In the genomic region with DNA sequence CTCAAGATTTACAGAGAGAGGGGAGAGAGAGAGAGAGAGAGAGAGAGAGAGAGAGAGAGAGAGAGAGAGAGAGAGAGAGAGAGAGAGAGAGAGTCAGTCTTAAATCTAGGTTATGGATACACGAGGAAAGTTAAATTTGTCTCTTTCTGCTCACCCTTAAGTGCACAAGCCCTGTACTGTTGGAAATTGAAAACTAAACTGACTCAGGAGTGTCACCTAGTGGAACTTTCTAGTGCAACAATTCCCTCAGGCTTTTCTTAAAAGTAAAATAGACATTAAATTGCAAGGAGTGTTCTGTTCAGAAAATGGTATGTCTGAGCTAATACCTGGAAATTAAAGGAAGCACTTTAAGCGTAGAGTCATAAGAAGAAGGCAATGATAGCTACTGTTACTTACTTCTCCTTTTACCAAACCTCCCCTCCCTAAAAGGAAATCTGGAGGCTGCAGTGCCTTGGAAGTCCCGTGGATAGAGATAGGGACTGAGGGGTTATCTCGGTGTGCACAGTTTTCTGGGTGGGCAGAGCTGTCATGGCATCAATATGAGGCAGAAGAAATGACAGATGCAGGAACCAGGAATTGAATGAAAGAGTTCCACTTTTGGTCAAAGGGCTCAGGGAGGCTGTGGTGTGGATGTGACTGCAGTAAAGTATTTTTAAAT, we compare ENCODE assay signal across 10 mouse cellular contexts.
DNase-seq lines count a peak whose midpoint lies in the region; TF ChIP-seq lines count a peak whose summit lies in the region.
"Had no signal": no experiment of that assay in that cellular context is flagged by ENCODE, and none has a peak within 500 bp of the region (broad histone marks: within the 10 kb centered on the region; RNA-seq: fewer than 3 reads in every experiment).

No protein-coding gene starts in this region.

- peak; percentile 18 for TF ChIP-seq RAD21 in MEL (IDR thresholded peaks at IDR 0.05; ENCODE audit: low read depth, low read length)

- H3K27ac ChIP-seq in left cerebral cortex, adult 2 months = no peak overlapping the region
- H3K27ac ChIP-seq in MEL (ENCODE audit: control insufficient read depth, low read depth, low read length) = no peak overlapping the region
- H3K27ac ChIP-seq: heart, embryonic 13.5 days had no signal

- intact Hi-C loops in left cerebral cortex, adult 2 months (cut with DNase I) = loop anchor here (2.0 kb wide), 1 partner anchor 388 kb away; no protein-coding TSS in a partner anchor

- no peak for TF ChIP-seq POLR2A in MEL (IDR thresholded peaks at IDR 0.05; ENCODE audit: control insufficient read depth in 1 of 2, insufficient read depth in 1 of 2, low read depth in 1 of 2, low read length in 2 of 2, poor library complexity in 1 of 2)

- no peaks in the 10 kb centered on the region for H3K36me3 ChIP-seq in MEL (ENCODE audit: control insufficient read depth in 1 of 2, insufficient read depth in 2 of 2, low read length in 2 of 2)
- H3K36me3 ChIP-seq: heart, embryonic 13.5 days had no signal

- H3K27me3 ChIP-seq in MEL (ENCODE audit: control insufficient read depth in 1 of 2, insufficient read depth in 2 of 2, low read length in 2 of 2) = no peaks in the 10 kb centered on the region; a peak in 1 of 4 replicates
- H3K27me3 ChIP-seq: heart, embryonic 13.5 days had no signal

- no peaks in the 10 kb centered on the region for H3K79me2 ChIP-seq in MEL (ENCODE audit: control insufficient read depth, insufficient read depth, low read length, poor library complexity)

- no peak for TF ChIP-seq EP300 in MEL (IDR thresholded peaks at IDR 0.05; ENCODE audit: low read depth in 1 of 2, low read length in 2 of 2)

- DNase-seq in left cerebral cortex, adult 2 months (ENCODE audit: extremely low spot score in 1 of 2, low spot score in 2 of 2) = no peak
- no peak for DNase-seq in left cerebral cortex, adult 11 months (ENCODE audit: low spot score)
- DNase-seq in MEL (ENCODE audit: low read depth, low spot score) = peak; percentile 13
- peak; percentile 64 for DNase-seq in brain, adult 2 months (ENCODE audit: low read depth, low spot score)
- peak; percentile 26 for DNase-seq in hindlimb bud, embryonic 11.5 days (ENCODE audit: extremely low spot score, low read depth, low spot score)
- no peak for DNase-seq in yolk sac, embryonic 10.5 days (ENCODE audit: low spot score)
- no peak for DNase-seq in urinary bladder, adult 18-20 months (ENCODE audit: low spot score in 2 of 2)
- DNase-seq: adrenal gland, adult 2 months; cerebellum, postnatal 25 days had no signal

- no peaks in the 10 kb centered on the region for H3K9me3 ChIP-seq in MEL (replicated peaks; ENCODE audit: insufficient read depth, low read length)
- H3K9me3 ChIP-seq: heart, embryonic 13.5 days had no signal

- H3K4me1 ChIP-seq in MEL (ENCODE audit: control insufficient read depth in 1 of 2, insufficient read depth in 2 of 2, low read length in 2 of 2) = no peaks in the 10 kb centered on the region
- H3K4me1 ChIP-seq: heart, embryonic 13.5 days had no signal

- TF ChIP-seq CTCF in left cerebral cortex, adult 2 months (IDR thresholded peaks at IDR 0.05) = peak; percentile 66
- peak in 1 of 3 experiments; percentile 34; a peak in 2 of 6 replicates for TF ChIP-seq CTCF in MEL (IDR thresholded peaks at IDR 0.05 in 2 of 3, conservative IDR thresholded peaks at IDR 0.05 in 1 of 3; ENCODE audit: control insufficient read depth in 1 of 3, insufficient read depth in 1 of 3, low read depth in 2 of 3, low read length in 3 of 3, poor library complexity in 1 of 3, severe bottlenecking in 1 of 3)

- H3K9ac ChIP-seq in MEL (ENCODE audit: control insufficient read depth, low read depth, low read length, poor library complexity, severe bottlenecking) = no peak overlapping the region
- H3K9ac ChIP-seq: heart, embryonic 13.5 days had no signal

- no peak overlapping the region for H3K4me3 ChIP-seq in left cerebral cortex, adult 2 months
- no peak overlapping the region for H3K4me3 ChIP-seq in MEL (ENCODE audit: control insufficient read depth in 1 of 2, insufficient read depth in 1 of 2, low read depth in 2 of 2, low read length in 2 of 2)
- H3K4me3 ChIP-seq: heart, embryonic 13.5 days had no signal

TF ChIP-seq in MEL, 35 proteins besides CTCF, POLR2A, EP300 and RAD21:
- TF ChIP-seq SMC3 (IDR thresholded peaks at IDR 0.05; ENCODE audit: low read depth, low read length) (0 out of 2 replicates have a peak, but pooled peaks have one; percentile 25), HCFC1 (IDR thresholded peaks at IDR 0.05; ENCODE audit: low read depth, low read length) (no peak), POLR2AphosphoS2 (IDR thresholded peaks at IDR 0.05; ENCODE audit: low read length) (no peak), MEF2A (IDR thresholded peaks at IDR 0.05; ENCODE audit: extremely low read depth, insufficient replicate concordance, low read depth, low read length, poor library complexity, severe bottlenecking) (no peak)
TF ChIP-seq in MEL: peak in this region for 1.

Comparison
In these comparisons a context has a peak if more than half of its experiments do, and no peak if none do; other contexts are left out.
1. DNase-seq: peak in MEL (single experiment), brain, adult 2 months (single experiment) and hindlimb bud, embryonic 11.5 days (single experiment); none in left cerebral cortex, adult 2 months (0 of 2), left cerebral cortex, adult 11 months (single experiment), yolk sac, embryonic 10.5 days (single experiment) and urinary bladder, adult 18-20 months (0 of 2).